Mouse (Mus musculus) layer of hippocampus, adult 2 months (tissue): ENCODE results near the gene Egfr. TPM values are rescaled to one million over a fixed set of nuclear protein-coding genes. Genes with fewer than 3 reads are reported as not detected.

ENCODE experiments used
- DNase-seq, 2 experiments: peaks; one replicate each; pipeline ENCODE4 v3.0.0; 2022; ENCODE audit warnings: low spot score in 2 of 2
- H3K27ac ChIP-seq: fragments of 200-600 bp; 2 replicates; pipeline ENCODE4 v1.8.1; 2022
- H3K4me3 ChIP-seq: fragments of 200-600 bp; 2 replicates; pipeline ENCODE4 v1.8.1; 2022; ENCODE audit warnings: mild to moderate bottlenecking
- CTCF ChIP-seq: fragments of 200-600 bp; conservative IDR thresholded peaks from 2 replicates; pipeline ENCODE4 v1.8.1; 2022; ENCODE audit warnings: antibody characterized with exemption, mild to moderate bottlenecking, moderate library complexity
- total RNA-seq, 2 experiments: library from RNA; stranded (reverse); gene quantifications; 2 replicates each; pipeline ENCODE4 v1.2.3; 2021

Gene Egfr
- total RNA-seq, 2 experiments from 2014 or later = 12.3 to 12.9 TPM

DNA sequence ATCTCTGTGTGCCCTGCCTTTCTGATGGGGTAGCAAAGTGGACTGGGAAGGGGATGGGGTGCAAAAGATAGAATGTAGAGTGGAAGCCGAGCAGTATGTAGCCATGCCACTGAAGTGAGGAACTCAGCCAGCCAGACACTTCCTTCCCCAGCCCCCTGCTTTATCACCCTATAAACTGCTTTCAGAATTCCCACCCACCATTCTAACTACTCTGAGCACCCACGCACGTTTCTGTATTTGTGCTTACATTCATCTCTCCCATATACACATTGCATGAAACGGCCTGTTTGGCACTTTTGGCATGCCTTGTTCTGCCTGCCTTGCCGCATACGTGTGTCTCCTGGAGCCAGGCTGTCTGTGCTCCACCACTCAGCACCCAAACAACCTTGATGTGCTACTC lies 109.0 kb downstream of the Egfr start:
- H3K4me3 ChIP-seq = no peak overlapping the region
- TF ChIP-seq CTCF = no peak
- no peak for DNase-seq
- no peak overlapping the region for H3K27ac ChIP-seq

DNA sequence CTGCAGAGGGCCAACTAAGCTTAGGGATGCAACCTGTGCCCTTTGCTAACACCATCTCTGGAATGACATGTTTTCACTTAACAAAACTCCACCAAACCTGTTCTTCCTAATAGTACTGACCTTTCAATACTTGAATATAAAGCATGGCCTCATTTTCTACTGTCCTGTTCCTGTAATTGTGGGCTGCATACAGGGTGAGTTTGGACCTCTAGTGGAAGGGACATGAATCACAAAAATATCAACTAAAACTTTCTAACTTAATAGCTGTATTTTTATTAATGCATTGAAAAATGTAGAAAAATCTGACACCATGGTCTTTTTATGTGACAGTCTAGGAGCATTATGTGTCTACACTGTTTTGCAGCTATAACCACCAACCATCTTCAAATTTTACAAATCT lies 111.5 kb downstream of the Egfr start:
- TF ChIP-seq CTCF = peak; percentile 62
- Histone ChIP-seq H3K27ac (no peak overlapping the region), H3K4me3 (no peak overlapping the region)
- no peak for DNase-seq

DNA sequence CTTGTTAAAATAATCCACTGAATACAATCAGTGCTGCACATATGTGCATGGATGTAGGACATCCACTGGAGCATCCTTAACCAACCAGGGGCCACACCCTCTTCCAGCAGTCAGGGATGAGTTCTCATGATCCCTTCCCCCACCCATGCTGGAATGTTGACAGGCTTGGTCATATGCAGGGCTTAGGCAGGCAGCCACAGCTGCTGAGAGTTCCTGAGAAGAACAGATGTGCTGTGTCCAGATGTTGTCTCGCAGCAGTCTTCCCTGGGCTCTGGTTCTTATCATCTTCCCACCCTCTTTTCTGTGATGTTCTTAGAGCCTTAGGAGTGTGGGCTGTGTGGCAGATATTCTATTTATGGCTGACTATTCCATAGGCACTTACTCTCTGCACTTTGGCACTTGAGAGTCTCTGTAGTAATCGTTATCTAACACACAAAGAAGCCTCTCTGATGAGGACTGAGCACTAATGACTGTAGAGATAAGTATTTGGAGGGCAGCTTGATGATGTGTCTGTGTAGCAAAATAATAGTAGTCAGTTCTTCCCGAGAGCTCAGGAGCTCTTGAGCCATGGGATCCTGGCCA lies 113.1 kb downstream of the Egfr start:
- TF ChIP-seq CTCF = no peak
- no peak for DNase-seq
- Histone ChIP-seq H3K27ac (no peak overlapping the region), H3K4me3 (no peak overlapping the region)

DNA sequence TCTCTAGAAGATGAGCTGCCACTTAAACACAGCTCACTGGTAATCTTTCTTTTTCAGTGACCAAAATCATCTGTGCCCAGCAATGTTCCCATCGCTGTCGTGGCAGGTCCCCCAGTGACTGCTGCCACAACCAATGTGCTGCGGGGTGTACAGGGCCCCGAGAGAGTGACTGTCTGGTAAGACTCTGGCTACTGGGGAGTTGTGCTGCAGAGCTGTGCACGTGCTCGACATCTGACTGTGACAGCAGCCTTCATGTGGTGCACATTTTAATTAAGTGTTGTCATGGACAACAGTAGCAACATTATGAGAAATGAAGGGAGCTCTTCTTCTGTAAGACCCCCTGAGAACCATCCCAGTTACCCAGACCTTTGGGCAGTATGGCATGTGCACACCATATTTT lies 116.0 kb downstream of the Egfr start:
- no peak overlapping the region for H3K27ac ChIP-seq
- no peak for DNase-seq
- no peak overlapping the region for H3K4me3 ChIP-seq
- TF ChIP-seq CTCF = no peak

DNA sequence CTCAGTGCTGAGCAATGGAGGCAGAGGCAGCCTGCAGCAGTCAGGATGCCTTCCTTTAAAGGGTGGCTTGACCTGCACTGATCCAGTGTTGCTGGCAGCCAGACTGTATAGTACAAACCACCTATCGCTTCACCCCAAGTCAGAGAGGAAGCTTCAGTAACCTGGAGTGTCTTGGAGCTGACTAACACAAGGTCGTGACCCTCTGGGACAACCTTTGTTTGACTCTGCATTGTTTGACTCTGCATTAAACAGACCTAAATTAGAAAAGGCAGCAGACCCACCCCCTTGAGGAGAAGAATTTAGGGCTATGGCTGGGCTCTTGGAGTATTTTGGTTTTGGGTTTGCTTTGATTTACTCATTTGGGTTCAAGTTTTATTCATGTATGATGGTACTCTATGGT lies 117.5 kb downstream of the Egfr start:
- no peak for TF ChIP-seq CTCF
- no peak overlapping the region for H3K4me3 ChIP-seq
- no peak overlapping the region for H3K27ac ChIP-seq
- no peak for DNase-seq

DNA sequence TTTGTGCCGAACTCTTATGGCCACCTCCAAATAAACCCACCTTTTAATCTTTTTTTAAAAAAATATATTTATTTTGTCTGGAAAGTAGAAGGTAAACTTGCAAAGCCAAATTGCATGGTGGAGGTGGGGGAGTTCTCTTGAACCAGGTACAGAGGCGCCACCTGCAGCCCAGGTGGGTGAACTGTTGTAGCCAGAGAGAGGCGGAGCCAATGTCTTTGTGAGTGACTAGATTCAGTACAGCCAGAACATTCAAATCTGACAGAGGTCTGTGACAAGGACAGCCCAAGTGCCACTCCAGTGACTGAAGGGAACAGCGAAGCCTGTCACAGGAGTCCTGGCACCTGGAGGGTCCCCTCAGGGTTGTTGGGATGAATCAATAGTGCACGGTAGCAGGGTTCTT lies 119.1 kb downstream of the Egfr start:
- Histone ChIP-seq H3K27ac (no peak overlapping the region), H3K4me3 (no peak overlapping the region)
- TF ChIP-seq CTCF = peak; percentile 63
- DNase-seq = no peak

DNA sequence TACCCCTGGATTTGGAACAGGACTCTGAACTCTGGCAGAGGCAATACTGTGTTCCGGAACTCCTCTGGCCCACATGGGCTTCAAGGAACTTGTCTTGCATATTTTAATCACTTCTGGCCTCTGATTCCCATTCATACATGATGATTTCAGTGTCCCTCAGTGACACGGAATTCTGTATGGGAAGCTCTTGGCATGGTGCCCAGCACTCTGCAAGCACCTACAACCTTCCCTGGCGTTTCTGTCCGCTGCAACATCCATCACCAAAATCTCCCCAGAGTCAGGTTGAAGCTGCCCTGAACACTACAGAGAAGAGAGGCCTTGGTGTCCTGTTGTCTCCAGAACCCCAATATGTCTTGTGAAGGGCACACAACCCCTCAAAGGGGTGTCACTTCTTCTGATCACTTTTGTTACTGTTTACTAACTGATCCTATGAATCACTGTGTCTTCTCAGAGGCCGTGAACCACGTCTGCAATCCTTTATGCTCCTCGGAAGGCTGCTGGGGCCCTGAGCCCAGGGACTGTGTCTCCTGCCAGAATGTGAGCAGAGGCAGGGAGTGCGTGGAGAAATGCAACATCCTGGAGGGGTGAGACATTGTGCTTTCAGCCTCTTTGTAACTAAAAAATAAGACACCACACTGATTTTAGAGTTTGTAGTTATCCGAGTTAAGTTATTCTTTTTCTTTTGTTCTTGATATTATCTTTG lies 125.8 kb downstream of the Egfr start:
- DNase-seq = no peak
- H3K27ac ChIP-seq = no peak overlapping the region
- H3K4me3 ChIP-seq = no peak overlapping the region
- TF ChIP-seq CTCF = no peak

DNA sequence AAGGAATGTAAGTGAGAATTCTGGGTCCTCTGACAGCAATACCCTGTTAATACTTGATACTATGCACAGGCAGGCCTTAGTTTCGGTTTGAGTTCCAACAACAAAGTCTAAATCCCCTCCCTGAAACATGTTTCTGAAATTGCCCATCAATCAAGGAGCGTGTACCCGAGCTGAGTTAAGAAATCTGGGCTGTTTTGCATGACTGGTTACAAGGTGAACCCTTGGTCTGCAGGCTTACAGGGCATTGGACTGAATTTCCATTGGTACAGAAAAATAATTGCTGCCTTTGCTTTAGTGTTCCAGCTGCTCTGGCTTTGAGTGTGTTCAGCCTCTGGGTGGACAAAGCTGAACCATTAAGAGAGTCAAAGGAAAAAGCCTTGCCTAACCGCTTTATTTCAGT lies 129.9 kb downstream of the Egfr start:
- no peak overlapping the region for H3K27ac ChIP-seq
- no peak overlapping the region for H3K4me3 ChIP-seq
- DNase-seq = no peak
- TF ChIP-seq CTCF = no peak

DNA sequence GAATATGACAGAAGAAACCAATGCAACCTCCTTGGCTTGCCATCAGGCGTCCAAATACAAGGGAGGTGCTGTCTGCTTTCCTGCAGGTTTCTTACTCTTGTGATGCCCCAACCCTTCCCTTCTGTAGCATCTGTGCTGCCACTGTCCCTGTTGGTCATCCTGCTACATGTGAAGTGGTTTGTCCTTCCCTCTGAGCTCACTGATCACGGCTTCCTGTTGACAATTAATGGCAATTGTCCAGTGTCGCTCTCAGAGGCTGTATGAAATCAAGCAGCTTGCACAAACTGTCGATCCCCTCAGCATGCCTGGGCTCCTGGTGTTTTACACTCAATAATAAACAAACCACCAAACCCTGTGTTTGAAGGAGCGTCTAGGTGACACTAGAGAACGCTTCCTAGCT lies 134.1 kb downstream of the Egfr start:
- TF ChIP-seq CTCF = no peak
- DNase-seq = no peak

DNA sequence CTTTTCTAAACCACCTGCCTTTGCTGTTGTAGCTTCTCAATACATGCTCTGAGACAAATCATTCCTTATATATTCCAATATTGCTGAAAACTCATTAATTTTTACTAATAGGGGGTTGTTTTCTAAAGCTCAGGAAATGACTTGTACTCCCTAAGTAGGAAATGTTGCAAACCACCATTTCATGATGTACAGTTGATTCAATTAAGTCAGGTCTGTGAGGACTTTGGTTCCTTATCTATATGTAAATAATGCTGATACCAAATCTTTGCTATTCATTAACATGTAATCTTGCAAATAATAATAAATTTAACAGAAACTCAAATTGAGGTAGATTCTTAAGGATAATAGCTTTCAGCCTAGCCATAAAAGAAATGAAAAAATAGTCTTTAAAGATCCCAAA lies 136.1 kb downstream of the Egfr start:
- no peak for DNase-seq
- H3K4me3 ChIP-seq = no peak overlapping the region
- no peak overlapping the region for H3K27ac ChIP-seq
- TF ChIP-seq CTCF = no peak

More for the DNA sequence above, 134.1 kb downstream of the Egfr start:
- Histone ChIP-seq H3K4me3 (no peak overlapping the region), H3K27ac (no peak overlapping the region)

DNA sequence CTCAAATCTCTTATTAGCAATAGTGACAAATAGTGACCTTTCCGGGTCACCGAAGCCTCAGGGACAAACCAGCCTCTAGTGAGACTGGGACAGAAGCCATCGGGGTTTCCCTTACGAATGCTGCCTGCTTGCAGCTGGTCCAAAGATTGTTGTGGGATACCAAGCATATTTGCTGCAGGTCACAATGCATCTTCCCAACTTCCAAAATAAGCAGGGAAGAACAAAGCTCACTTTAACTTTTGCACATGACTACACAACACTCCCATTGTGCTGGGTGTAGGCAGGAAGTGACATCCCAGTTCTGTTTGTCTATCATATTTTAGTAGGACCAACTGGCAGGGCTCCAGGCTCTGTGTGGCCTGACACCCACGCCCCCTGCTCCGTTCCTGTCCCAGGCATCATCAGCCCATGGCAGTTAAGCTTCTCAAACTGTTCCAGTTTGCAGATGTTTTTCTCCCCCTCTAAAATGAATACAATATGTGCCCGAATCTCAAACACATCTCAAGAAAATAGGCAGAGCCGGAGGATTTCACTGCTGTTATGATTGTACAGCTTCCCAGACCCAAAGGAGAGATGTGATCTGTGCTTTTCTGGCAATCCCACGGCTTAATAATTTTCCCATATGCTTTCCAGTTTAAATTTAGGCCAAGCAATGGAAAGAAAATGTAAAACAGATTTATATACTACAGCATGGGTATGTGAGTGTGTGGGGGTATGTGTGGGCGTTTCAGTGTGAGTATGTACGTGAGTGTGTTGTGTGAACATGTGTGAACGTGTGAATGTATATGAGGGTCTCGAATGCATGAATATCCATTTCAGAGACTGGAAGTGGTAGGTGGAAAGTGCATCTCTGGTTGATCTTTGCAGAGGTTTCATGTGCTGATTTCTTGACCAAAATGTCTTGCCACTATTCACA lies 143.7 kb downstream of the Egfr start:
- Histone ChIP-seq H3K27ac (no peak overlapping the region), H3K4me3 (no peak overlapping the region)
- no peak for DNase-seq
- no peak for TF ChIP-seq CTCF

DNA sequence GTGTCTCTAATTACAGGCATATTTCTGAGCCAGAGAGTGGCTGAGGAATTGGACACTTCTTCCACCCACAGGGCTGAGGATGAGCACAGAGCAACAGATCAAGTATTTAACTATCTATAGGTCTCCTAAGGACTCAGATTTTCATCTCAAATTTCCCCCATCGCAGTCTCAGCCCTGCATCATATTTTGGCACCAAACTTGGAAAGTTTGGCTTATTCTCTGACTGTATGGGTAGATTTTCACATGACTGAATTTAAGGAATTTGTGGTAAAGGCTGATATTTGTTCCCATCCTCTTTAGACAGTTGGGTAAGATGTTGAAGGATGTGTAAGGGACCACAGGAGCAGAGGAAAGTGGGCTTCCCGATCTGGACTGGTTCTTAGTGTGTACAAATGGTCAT lies 145.7 kb downstream of the Egfr start:
- no peak for DNase-seq
- no peak for TF ChIP-seq CTCF
- Histone ChIP-seq H3K4me3 (no peak overlapping the region), H3K27ac (no peak overlapping the region)

DNA sequence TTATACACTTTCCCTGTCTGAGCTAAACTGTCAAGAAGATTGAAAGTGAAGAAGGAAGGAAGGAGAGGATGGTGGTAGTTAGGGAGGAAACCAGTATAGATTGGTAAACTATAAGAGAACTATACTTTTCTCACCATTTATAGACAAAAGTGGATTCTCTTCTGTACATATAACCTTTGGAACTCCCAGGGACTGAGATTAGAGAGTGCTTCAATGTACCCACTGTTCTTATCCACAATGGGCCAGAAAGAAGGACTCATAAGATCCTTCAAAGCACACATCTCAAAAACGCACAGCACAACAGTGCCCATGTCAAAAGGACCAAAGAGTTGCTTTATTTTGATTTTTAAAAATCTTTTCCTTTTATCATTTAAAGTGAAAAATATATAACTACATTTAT lies 148.2 kb downstream of the Egfr start:
- H3K4me3 ChIP-seq = no peak overlapping the region
- TF ChIP-seq CTCF = no peak
- no peak for DNase-seq
- no peak overlapping the region for H3K27ac ChIP-seq
